Mouse (Mus musculus) G1E-ER4 (cell line): ENCODE results near the gene Galnt3. TPM values are rescaled to one million over a fixed set of nuclear protein-coding genes. Genes with fewer than 3 reads are reported as not detected.

Experiments
- GATA1 ChIP-seq: IDR thresholded peaks from one replicate; pipeline ENCODE4 v1.8.0; 2012; ENCODE audit warnings: low read length, inconsistent platforms
- polyA plus RNA-seq: library from polyadenylated mRNA; stranded (reverse); fragments of >175 nt; gene quantifications from 2 replicates; pipeline ENCODE4 v1.2.3, GENCODE M21; 2012

Galnt3 gene
- polyA plus RNA-seq, 1 experiment, result not detected

DNA sequence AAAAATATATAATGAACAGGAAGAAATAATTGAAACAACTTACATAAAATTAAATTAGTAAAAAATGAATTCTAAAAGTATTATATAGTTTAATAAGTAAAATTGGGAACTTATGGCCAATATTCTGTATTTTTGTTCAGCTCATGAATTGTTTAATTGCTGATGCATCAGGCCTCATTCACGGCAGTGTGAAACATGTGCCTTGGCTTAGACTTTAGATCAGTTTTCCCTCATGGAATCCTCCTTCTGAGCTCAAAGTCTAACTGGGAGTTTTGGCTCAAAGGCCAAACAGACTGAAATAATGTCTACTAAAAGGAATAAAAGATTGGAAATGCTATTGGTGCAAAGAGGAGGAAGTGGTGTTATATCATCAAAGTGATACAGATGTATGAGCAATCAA, 2.7 kb upstream of the Galnt3 start:
- TF ChIP-seq GATA1, result no peak

DNA sequence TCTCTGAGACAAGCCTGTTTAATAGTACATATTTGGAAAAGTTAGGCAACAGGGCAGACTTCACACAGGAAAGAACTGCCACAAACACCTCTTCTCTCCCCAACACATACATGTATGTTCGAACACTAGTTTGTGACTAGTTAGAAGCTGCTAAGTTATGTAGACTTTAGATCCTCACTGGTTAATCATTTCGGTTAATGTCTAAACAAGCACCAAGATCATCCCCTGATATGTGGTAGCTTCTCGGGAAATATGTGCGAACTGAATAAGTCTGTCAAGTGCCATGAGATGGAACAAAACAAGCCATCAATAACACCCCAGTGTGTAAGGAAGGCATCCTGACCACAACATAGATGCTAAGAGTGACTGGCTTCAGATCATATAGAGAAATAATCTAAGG, 2.1 kb upstream of the Galnt3 start:
- no peak for TF ChIP-seq GATA1

DNA sequence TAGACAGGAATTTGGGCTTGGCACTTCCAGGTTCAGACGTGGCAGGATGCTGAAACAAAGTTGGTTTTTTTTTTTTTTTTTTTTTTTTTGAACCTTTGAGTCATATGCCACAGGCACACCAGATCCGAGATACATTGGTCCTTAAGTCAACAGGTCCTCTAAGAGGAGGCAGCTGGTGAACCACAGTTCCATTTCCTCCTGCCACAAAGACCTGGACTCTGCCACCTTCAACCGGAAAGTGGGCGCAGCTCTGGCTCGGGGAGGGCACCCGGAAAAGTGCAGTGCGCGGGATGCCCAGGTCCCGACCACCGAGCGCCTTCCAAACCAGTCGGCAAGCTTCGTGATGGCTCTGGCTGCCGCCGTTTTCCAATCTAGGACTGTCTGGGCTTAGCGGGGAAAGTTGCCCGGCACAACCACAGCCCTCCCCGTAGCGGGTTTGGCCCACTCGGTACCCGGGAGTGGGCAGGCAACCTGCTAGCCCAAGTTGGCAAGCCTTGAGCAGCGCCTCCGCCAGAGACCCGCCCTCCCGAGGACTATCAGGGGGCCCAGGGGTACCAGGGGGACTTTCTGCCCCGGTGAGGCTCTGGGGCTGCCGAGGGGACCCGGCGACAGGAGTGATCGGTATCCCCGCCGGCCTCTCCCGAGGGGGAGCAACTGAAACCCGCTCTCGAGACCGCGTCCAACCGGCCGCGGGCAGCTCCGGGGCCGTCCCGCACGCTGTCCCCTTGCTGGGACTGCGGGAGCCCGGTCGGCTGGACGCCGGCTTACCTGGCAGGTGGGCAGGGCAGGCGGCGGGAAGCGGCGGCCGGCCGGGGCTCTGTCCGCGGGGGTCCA, 821 bp downstream of the Galnt3 start:
- no peak for TF ChIP-seq GATA1

DNA sequence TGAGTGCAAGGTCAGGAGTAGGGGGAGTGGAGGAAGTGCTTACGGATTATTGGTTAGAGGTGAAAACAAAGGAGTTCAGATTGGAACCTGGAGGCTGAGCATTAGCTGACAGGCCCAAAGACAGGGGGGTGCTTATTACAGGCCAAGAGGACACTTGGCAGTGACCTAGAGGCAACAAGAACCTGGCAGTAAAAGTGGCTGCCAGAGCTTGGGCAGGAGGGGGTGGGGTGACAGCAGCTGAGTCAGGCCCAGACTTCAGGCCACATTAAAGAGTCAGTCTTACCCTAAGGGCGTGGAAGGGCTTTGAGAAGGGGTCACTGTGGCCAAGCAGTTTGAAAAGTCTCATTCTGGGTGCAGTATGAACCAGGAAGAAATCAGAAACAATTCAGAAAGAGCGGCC, 7.1 kb downstream of the Galnt3 start:
- no peak for TF ChIP-seq GATA1

DNA sequence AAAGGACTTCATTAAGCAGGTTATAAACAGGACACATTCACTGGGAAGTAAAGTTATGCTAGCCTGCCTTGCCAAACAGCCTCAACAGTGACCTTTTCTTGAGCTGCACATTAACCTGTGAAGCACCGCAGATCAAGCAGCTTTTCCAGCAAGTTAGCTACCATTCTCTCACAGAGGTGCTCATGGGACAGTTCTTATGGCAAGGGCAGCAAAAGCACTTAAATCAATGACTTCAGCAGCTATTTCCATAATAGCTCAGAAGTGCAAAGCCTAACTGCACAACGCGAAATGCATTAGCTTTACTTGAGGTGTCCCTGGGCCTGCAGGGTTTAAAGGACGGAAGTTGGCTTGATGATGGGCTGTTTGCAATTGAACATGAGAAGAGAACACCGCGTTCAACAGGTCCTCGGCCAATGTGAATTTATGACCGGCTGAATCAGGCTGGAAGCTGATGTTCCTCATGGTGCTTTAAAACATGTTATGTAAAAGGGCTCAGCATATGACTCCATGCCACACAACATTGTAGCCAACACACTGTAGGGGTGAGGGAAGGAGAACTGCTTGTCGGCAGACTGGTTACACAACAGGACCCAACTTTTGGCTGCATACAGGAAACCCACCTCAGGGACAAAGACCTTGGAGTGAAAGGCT, 16.8 kb downstream of the Galnt3 start:
- no peak for TF ChIP-seq GATA1

DNA sequence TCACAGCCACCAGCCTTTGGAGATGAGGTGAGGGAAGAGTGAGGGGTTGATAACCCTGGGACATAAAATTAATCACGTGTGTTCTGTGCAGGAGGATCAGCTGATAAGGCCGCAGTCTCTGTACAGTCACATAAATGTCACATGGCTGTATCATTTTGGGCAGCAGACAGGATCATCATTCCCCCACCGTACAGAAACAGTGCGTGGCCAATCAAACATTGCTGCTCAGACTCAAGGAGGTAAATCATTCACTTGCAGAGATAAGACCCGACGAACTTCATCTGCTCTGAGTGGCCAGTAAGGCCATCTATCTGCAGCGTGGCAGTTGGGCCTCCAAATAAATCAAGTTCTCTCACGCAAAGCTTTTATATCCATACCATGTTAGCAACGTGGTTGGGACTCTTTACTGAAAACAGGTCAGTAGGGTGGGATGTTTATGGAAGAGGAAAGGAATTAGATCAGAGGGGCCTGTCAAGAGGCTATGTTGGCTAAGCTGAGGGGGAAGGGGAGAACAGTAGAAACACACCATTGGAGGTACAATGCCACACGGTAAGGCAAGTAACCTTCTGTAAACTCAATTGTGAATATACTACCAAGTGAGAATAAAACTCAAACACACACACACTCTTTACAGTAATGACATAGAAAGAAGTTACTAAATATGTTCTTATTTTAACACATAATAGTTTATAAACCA, 20.9 kb downstream of the Galnt3 start:
- no peak for TF ChIP-seq GATA1

DNA sequence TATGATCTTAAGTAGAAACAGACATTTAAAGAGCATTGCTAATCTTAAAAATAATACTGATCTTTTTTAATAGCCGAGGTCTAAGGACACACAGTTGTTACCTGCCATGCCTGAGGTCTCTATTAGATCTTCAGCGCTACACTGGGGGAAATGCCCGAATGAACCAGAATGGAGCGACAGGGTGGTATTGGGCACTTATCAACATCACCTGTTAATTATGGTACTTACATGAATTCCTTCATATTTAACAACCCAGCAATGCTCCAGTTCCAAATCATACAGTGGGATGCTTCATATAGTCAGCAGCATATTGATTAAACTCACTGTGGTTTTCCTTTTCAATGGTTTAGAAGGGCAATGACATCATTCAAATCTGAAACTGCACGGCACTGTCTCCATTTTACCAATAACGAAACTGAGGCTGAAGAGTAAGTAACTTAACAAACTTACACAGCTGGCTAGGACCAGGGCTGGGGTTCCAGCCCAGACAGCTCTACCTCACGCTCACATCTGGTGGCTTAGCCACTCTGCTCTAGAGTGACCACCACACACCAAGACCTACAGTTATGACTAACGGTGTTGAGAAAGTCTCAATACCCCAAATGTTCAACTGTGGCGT, 23.0 kb downstream of the Galnt3 start:
- no peak for TF ChIP-seq GATA1

DNA sequence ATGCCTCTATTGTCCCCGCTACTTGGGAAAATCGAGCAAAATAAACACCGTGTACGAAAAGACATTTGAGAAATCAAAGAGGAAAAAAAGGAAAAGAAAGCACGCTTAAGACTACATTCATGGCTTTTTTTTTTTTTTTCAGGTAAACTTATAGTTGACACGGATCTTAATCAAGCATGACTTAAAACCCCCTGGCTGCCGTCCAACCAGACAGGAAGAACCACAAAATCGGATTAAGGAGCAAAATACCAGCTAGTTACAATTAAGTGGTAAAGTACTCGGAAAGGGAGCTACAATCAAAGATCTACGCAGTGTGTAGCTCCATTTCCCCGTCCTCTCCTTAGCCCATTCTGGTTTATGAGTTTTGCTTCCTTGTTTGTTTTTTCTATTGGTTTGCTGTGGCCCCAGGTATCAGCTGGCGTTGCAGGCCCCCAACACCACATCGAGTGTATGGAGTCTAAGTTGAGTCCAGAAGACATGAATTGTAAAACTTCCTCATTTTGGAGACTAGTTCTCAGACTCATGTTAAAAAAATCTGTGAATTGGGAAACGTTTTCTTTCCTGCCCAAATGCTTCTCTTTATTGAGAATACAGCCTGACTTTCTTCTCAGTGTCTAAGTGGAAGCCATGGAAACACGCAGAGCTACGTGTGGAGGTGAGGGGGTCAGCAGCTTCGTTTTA, 24.0 kb downstream of the Galnt3 start:
- no peak for TF ChIP-seq GATA1

DNA sequence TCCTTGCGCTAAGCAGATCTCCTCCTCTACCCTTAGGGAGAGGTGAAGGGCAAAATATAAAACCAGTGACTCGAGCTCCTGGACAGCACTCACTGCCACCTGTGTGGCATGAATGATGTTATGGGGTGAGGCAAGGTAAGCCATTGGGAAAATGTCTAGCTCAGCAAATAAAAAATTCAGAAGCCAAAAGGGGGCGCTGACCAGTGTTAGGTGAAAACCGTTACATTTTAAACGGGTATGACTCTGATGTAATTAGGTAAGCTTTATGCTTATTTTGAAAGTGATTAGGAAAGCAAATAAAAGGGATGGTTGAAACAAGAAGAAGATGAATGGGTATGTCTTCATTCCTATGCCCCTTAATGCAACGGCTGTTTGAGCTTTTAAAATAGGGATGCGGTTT, 24.6 kb downstream of the Galnt3 start:
- TF ChIP-seq GATA1, result no peak

DNA sequence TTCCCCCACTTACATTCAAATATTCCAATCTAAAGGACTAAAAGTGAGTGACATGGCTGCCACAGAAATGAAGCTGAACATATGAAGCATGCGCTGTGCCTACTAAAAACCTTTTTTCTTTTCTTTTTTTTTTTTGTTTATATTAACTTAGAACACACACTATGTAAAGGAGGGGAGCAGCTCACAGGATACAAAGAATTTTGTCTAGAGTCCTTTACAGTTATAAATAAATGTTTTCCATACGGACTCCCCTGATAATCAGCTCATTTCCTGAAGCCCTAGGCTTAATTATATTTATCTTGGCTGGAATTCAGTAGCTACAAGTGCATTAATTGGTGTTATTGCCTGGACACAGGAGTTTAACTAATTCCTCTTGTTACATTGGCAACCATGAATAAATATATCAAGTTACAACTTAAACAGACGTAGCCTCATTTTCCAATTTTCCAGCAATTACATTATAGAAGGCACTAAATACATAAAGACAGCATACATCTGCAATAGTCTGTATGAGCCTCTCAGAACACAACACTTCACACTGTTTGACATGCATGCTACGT, 30.1 kb downstream of the Galnt3 start:
- no peak for TF ChIP-seq GATA1

DNA sequence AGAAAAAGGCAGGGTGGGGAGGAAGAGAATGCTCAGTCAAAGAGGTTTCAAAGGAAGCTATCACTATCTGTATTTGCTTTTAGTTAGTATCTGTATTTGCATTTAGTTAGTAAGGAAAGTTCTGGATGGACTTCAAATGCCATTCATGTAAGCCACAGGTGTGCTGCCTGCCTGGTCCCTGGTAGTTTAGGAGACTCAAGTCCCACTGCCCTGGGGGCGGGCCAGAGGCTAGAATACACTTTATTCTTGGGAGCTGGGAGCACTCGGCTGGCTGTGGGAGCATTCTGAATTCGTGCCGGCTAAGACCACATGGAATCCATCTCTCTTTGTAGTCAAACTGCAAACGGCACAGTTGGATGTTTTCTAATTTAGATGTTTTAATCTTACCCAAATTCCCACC, 33.5 kb downstream of the Galnt3 start:
- TF ChIP-seq GATA1, result no peak

DNA sequence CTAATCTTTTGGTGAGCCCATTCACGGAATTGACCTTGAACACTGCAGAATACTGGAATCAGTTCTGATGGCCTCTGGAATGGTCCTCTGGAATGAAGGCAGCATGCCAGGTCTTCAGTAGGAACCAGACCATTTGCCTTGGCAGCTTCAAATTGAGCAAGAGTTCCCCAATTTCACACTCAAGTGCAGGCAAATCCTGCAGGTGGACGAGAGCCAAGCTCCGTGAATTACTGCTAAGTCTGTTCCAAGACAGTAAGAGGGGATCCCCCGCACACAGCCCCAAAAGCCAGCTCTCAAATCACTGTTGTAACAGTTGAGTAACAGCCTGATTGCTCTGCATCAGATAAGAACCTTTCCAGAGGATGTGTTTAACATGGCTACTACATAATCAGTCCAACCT, 42.9 kb downstream of the Galnt3 start:
- no peak for TF ChIP-seq GATA1

DNA sequence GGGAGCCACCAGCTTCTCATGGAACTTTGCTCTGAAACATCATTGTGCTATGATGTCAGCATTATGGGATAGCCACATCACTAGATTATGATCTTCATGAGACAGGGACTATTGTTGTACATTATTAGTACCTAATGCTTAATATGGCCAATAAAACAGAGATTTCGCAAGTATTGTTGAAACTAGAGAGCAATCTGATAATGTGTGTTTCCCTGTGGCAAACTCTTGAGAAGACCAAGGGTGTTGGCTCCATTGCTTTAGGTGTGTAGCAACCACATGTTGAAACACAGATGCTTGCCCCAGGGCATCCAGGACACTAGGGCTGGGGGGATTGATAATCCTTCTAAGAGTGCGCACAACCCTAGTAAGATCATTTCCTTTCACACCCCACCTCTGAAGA, 44.1 kb downstream of the Galnt3 start:
- TF ChIP-seq GATA1, result no peak

DNA sequence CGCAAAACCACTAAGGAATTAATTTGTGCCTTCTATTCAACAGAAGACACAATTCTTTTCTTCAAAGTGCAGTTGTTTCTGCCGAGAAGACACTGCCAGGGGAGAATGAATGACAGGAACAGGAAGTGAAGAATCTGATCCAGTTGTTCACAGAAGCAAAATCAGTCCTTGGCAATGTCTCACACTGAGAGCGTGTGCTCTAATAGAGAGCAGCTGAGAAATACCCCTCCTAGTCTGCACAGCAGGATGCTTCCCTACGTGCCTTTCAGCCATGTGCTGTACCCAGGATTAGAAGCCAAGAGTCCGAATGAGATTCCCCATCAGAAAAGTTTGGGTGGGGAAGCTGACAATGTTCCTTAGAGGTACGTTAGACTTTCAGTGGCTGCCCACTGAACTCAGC, 55.3 kb downstream of the Galnt3 start:
- no peak for TF ChIP-seq GATA1

DNA sequence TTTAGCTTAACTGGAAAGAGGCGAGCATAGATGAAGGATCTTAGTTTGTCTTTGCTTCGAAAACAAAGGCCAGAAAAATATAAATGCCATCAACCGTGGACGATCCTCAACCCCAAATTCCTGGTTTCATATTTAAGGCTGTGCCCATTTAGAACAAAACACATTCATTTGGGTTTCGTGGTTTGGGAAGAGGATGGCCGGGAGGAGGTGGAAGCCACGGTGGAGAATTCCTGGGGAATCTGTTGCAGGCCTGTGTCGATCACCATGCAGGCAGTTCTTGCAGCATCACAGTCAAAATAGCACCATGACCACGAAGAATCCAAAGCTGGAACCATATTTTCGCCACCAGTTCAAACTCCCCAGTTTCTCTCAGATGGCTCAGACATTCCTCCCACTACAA, 61.5 kb downstream of the Galnt3 start:
- TF ChIP-seq GATA1, result no peak
